Mouse (Mus musculus) ES-Bruce4 (cell line): ENCODE measurements around the gene Insl6.

Source experiments
- CTCF ChIP-seq: IDR thresholded peaks from one replicate; pipeline ENCODE4 v1.8.1; 2011; ENCODE audit warnings: low read depth, low read length
- POLR2A ChIP-seq: IDR thresholded peaks from one replicate; pipeline ENCODE4 v1.8.1; 2011; ENCODE audit warnings: low read length; ENCODE audit not compliant: insufficient read depth

DNA sequence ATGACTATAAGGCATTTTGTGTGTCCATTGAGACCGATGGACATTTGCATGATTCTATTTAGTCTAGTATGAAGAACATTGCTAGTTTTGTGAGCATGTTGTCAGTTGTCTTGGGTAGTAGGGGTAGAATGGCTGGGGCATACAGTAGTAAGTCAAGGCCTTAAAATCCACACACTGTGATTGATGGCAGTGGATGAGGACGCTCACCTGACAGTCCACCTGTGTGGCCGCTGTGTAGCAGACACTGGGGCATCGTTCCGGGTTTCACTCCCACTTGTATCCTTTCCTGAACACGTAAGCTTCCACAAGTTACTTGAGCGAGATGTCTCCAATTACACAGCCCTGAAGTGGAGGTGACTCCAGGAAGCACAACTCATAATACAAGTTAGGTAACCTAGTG lies 38.4 kb upstream of the Insl6 start:
- TF ChIP-seq POLR2A, result no peak
- TF ChIP-seq CTCF, result no peak
